Mouse (Mus musculus): ENCODE measurements around the gene Gzf1. TPM values are rescaled to one million over a fixed set of nuclear protein-coding genes. Genes with fewer than 3 reads are reported as not detected.
A peak's percentile ranks its signal among the peaks of the same experiment; 100 is the strongest.

Gene Gzf1
- polyA plus RNA-seq, 1 experiment from 2014 or later = 27.5 TPM

GRCm38 (mm10) chr2:148672199-148673096 is 8.4 kb upstream of the Gzf1 start, which contains the start of gene Nxt1:
Gene Nxt1 (plus strand): TSS chr2:148672601.
- peak within 1 kb of the TSS; percentile 86 for H3K9ac ChIP-seq (ENCODE audit: low read length)
- peak within 1 kb of the TSS; percentile 88 for H3K4me3 ChIP-seq (ENCODE audit: low read depth, low read length)
- peak within 1 kb of the TSS; percentile 65 for H3K4me2 ChIP-seq
- H3K4me1 ChIP-seq (ENCODE audit: control insufficient read depth, insufficient read depth, low read length) = peaks cover 21% of the 10 kb centered on the region
- DNase-seq (ENCODE audit: low spot score, missing footprints) = peak; percentile 100
- H3K36me3 ChIP-seq (ENCODE audit: control insufficient read depth, insufficient read depth, low read length) = peaks cover 4% of the 10 kb centered on the region; the same call in 1 of the 2 replicates
- H3K27ac ChIP-seq (ENCODE audit: low read depth, low read length) = peak within 1 kb of the TSS; percentile 35; the same call in 1 of the 2 replicates
- ATAC-seq (ENCODE audit: low FRiP score) = peak; percentile 99
- 1% methylated on average over 58 of the region's 58 CpGs for WGBS
- H3K9me3 ChIP-seq (ENCODE audit: control insufficient read depth, low read length) = no peaks in the 10 kb centered on the region
- no peaks in the 10 kb centered on the region for H3K27me3 ChIP-seq (ENCODE audit: control insufficient read depth, insufficient read depth, low read length)

- peak; percentile 53 for ATAC-seq (ENCODE audit: low FRiP score)
- peaks cover 44% of the 10 kb centered on the region for H3K4me1 ChIP-seq (ENCODE audit: control insufficient read depth, insufficient read depth, low read length)
- DNase-seq (ENCODE audit: low spot score, missing footprints) = peak; percentile 98
- H3K27ac ChIP-seq (ENCODE audit: low read depth, low read length) = peak overlapping the region; percentile 84
- H3K9ac ChIP-seq (ENCODE audit: low read length) = peak overlapping the region; percentile 65
- WGBS = 2% methylated on average over 26 of the region's 26 CpGs
- no peaks in the 10 kb centered on the region for H3K27me3 ChIP-seq (ENCODE audit: control insufficient read depth, insufficient read depth, low read length)
- H3K4me3 ChIP-seq (ENCODE audit: low read depth, low read length) = peak overlapping the region; percentile 40
- H3K9me3 ChIP-seq (ENCODE audit: control insufficient read depth, low read length) = no peaks in the 10 kb centered on the region
- H3K36me3 ChIP-seq (ENCODE audit: control insufficient read depth, insufficient read depth, low read length) = peaks cover 4% of the 10 kb centered on the region; the same call in 1 of the 2 replicates
- peak overlapping the region; percentile 50 for H3K4me2 ChIP-seq
Measured at GRCm38 (mm10) chr2:148677801-148678200, 3.0 kb upstream of the Gzf1 start.

GRCm38 (mm10) chr2:148679346-148679745 is 1.5 kb upstream of the Gzf1 start:
- peaks cover 36% of the 10 kb centered on the region for H3K4me1 ChIP-seq (ENCODE audit: control insufficient read depth, insufficient read depth, low read length)
- H3K36me3 ChIP-seq (ENCODE audit: control insufficient read depth, insufficient read depth, low read length) = peaks cover 4% of the 10 kb centered on the region; the same call in 1 of the 2 replicates
- H3K4me2 ChIP-seq = peak overlapping the region; percentile 50
- H3K4me3 ChIP-seq (ENCODE audit: low read depth, low read length) = no peak overlapping the region; the same call in 1 of the 2 replicates
- peak overlapping the region; percentile 84 for H3K27ac ChIP-seq (ENCODE audit: low read depth, low read length)
- H3K27me3 ChIP-seq (ENCODE audit: control insufficient read depth, insufficient read depth, low read length) = no peaks in the 10 kb centered on the region
- H3K9ac ChIP-seq (ENCODE audit: low read length) = peak overlapping the region; percentile 41
- no peaks in the 10 kb centered on the region for H3K9me3 ChIP-seq (ENCODE audit: control insufficient read depth, low read length)
- DNase-seq (ENCODE audit: low spot score, missing footprints) (peak; percentile 89), ATAC-seq (ENCODE audit: low FRiP score) (peak; percentile 45)
- WGBS = 0% methylated on average over 9 of the region's 9 CpGs

- H3K27ac ChIP-seq (ENCODE audit: low read depth, low read length) = peak overlapping the region; percentile 59; the same call in 1 of the 2 replicates
- peak overlapping the region; percentile 68 for H3K4me3 ChIP-seq (ENCODE audit: low read depth, low read length)
- H3K9me3 ChIP-seq (ENCODE audit: control insufficient read depth, low read length) = no peaks in the 10 kb centered on the region
- WGBS = 6% methylated on average over 17 of the region's 17 CpGs
- H3K9ac ChIP-seq (ENCODE audit: low read length) = peak overlapping the region; percentile 77
- ATAC-seq (ENCODE audit: low FRiP score) (peak; percentile 68), DNase-seq (ENCODE audit: low spot score, missing footprints) (peak; percentile 87)
- H3K4me1 ChIP-seq (ENCODE audit: control insufficient read depth, insufficient read depth, low read length) = peaks cover 37% of the 10 kb centered on the region
- peaks cover 5% of the 10 kb centered on the region for H3K36me3 ChIP-seq (ENCODE audit: control insufficient read depth, insufficient read depth, low read length)
- H3K27me3 ChIP-seq (ENCODE audit: control insufficient read depth, insufficient read depth, low read length) = no peaks in the 10 kb centered on the region
- peak overlapping the region; percentile 78 for H3K4me2 ChIP-seq
Measured at GRCm38 (mm10) chr2:148681461-148681891, 653 bp downstream of the Gzf1 start.

- H3K27ac ChIP-seq (ENCODE audit: low read depth, low read length) = no peak overlapping the region
- H3K27me3 ChIP-seq (ENCODE audit: control insufficient read depth, insufficient read depth, low read length) = no peaks in the 10 kb centered on the region
- H3K36me3 ChIP-seq (ENCODE audit: control insufficient read depth, insufficient read depth, low read length) = peaks cover 5% of the 10 kb centered on the region
- no peak overlapping the region for H3K4me2 ChIP-seq
- WGBS = 94% methylated on average over 1 of the region's 1 CpGs
- no peaks in the 10 kb centered on the region for H3K9me3 ChIP-seq (ENCODE audit: control insufficient read depth, low read length)
- no peak for ATAC-seq (ENCODE audit: low FRiP score)
- DNase-seq (ENCODE audit: low spot score, missing footprints) = no peak
- no peak overlapping the region for H3K4me3 ChIP-seq (ENCODE audit: low read depth, low read length)
- no peak overlapping the region for H3K9ac ChIP-seq (ENCODE audit: low read length)
- peaks cover 25% of the 10 kb centered on the region for H3K4me1 ChIP-seq (ENCODE audit: control insufficient read depth, insufficient read depth, low read length)
Measured at GRCm38 (mm10) chr2:148683031-148683430, 2.2 kb downstream of the Gzf1 start.

GRCm38 (mm10) chr2:148684972-148685371 is 4.1 kb downstream of the Gzf1 start:
- no peak overlapping the region for H3K4me3 ChIP-seq (ENCODE audit: low read depth, low read length)
- no peak overlapping the region for H3K9ac ChIP-seq (ENCODE audit: low read length)
- peaks cover 8% of the 10 kb centered on the region for H3K4me1 ChIP-seq (ENCODE audit: control insufficient read depth, insufficient read depth, low read length)
- no peak overlapping the region for H3K4me2 ChIP-seq
- DNase-seq (ENCODE audit: low spot score, missing footprints) (no peak), ATAC-seq (ENCODE audit: low FRiP score) (no peak)
- no peaks in the 10 kb centered on the region for H3K9me3 ChIP-seq (ENCODE audit: control insufficient read depth, low read length)
- H3K36me3 ChIP-seq (ENCODE audit: control insufficient read depth, insufficient read depth, low read length) = peaks cover 6% of the 10 kb centered on the region
- H3K27ac ChIP-seq (ENCODE audit: low read depth, low read length) = no peak overlapping the region
- no peaks in the 10 kb centered on the region for H3K27me3 ChIP-seq (ENCODE audit: control insufficient read depth, insufficient read depth, low read length)
- WGBS = 91% methylated on average over 2 of the region's 2 CpGs

- H3K4me3 ChIP-seq (ENCODE audit: low read depth, low read length) = no peak overlapping the region
- no peak overlapping the region for H3K4me2 ChIP-seq
- DNase-seq (ENCODE audit: low spot score, missing footprints) (no peak), ATAC-seq (ENCODE audit: low FRiP score) (no peak)
- no peaks in the 10 kb centered on the region for H3K9me3 ChIP-seq (ENCODE audit: control insufficient read depth, low read length)
- peaks cover 8% of the 10 kb centered on the region for H3K4me1 ChIP-seq (ENCODE audit: control insufficient read depth, insufficient read depth, low read length)
- H3K9ac ChIP-seq (ENCODE audit: low read length) = no peak overlapping the region
- H3K27ac ChIP-seq (ENCODE audit: low read depth, low read length) = no peak overlapping the region
- 92% methylated on average over 3 of the region's 3 CpGs for WGBS
- peaks cover 11% of the 10 kb centered on the region for H3K36me3 ChIP-seq (ENCODE audit: control insufficient read depth, insufficient read depth, low read length)
- no peaks in the 10 kb centered on the region for H3K27me3 ChIP-seq (ENCODE audit: control insufficient read depth, insufficient read depth, low read length)
Measured at GRCm38 (mm10) chr2:148685709-148686108, 4.9 kb downstream of the Gzf1 start.

GRCm38 (mm10) chr2:148686862-148687261 is 6.0 kb downstream of the Gzf1 start:
- Histone ChIP-seq H3K36me3 (ENCODE audit: control insufficient read depth, insufficient read depth, low read length) (peaks cover 19% of the 10 kb centered on the region), H3K9me3 (ENCODE audit: control insufficient read depth, low read length) (no peaks in the 10 kb centered on the region), H3K4me1 (ENCODE audit: control insufficient read depth, insufficient read depth, low read length) (peaks cover 4% of the 10 kb centered on the region), H3K27ac (ENCODE audit: low read depth, low read length) (no peak overlapping the region), H3K27me3 (ENCODE audit: control insufficient read depth, insufficient read depth, low read length) (no peaks in the 10 kb centered on the region), H3K4me3 (ENCODE audit: low read depth, low read length) (no peak overlapping the region), H3K9ac (ENCODE audit: low read length) (no peak overlapping the region), H3K4me2 (no peak overlapping the region)
- no peak for ATAC-seq (ENCODE audit: low FRiP score)
- WGBS = 91% methylated on average over 1 of the region's 1 CpGs
- no peak for DNase-seq (ENCODE audit: low spot score, missing footprints)

GRCm38 (mm10) chr2:148687971-148688370 is 7.1 kb downstream of the Gzf1 start:
- DNase-seq (ENCODE audit: low spot score, missing footprints) = no peak
- no peak overlapping the region for H3K9ac ChIP-seq (ENCODE audit: low read length)
- H3K27ac ChIP-seq (ENCODE audit: low read depth, low read length) = no peak overlapping the region
- H3K27me3 ChIP-seq (ENCODE audit: control insufficient read depth, insufficient read depth, low read length) = no peaks in the 10 kb centered on the region
- 0 out of 2 replicates have a peak, but pooled peaks cover 2% of the 10 kb centered on the region for H3K4me1 ChIP-seq (ENCODE audit: control insufficient read depth, insufficient read depth, low read length)
- ATAC-seq (ENCODE audit: low FRiP score) = no peak
- no peak overlapping the region for H3K4me2 ChIP-seq
- no peak overlapping the region for H3K4me3 ChIP-seq (ENCODE audit: low read depth, low read length)
- 97% methylated on average over 5 of the region's 5 CpGs for WGBS
- peaks cover 22% of the 10 kb centered on the region for H3K36me3 ChIP-seq (ENCODE audit: control insufficient read depth, insufficient read depth, low read length)
- no peaks in the 10 kb centered on the region for H3K9me3 ChIP-seq (ENCODE audit: control insufficient read depth, low read length)
